Mouse (Mus musculus): ENCODE measurements at regions not wholly inside any gene's neighbourhood (a gene's known extent, or its start where the extent isn't known, plus 50 kb on each side); places are given as distances from the start of the nearest gene placed in this dataset.

DNA sequence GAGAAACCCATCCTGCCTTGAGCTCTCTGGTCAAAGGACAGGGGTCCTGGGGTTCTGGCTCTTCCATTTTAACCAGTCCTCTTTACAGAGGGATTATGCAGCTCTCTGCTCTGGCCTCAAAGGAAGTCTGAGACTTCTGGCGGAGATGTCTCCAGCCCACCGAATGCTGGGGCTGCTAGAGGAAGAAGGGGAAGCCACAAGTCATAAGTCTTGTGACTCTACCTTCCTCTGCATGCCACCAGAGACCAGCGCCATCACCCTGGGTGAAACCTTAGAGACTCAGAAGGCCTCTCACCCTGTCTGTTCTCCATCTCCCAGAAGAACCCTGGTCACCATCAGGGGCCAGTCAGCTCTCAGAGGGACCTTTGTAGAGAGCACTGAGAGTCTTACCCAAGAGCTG lies 246.4 kb upstream of the Sulf2 start:
- no peak for DNase-seq

DNA sequence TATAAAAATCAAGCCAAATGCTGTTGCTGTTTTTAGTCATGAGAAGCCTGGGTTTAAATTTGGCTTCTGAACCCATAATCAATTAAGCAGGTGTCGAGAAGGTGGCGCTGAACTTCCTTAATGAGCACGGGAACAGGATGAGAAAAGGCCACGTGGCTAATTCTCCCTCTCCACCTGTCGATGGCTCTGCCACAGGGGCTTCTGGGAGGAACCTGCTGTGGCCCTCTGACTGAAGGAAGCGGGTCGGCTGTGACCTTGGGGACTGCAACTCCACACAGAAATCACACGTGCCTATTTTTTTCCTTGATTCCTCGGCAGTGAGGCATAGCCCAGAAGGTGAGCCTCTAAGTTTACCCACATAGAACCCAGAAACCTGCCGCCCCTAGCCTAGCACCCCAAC lies 244.8 kb upstream of the Sulf2 start:
- no peak for DNase-seq

DNA sequence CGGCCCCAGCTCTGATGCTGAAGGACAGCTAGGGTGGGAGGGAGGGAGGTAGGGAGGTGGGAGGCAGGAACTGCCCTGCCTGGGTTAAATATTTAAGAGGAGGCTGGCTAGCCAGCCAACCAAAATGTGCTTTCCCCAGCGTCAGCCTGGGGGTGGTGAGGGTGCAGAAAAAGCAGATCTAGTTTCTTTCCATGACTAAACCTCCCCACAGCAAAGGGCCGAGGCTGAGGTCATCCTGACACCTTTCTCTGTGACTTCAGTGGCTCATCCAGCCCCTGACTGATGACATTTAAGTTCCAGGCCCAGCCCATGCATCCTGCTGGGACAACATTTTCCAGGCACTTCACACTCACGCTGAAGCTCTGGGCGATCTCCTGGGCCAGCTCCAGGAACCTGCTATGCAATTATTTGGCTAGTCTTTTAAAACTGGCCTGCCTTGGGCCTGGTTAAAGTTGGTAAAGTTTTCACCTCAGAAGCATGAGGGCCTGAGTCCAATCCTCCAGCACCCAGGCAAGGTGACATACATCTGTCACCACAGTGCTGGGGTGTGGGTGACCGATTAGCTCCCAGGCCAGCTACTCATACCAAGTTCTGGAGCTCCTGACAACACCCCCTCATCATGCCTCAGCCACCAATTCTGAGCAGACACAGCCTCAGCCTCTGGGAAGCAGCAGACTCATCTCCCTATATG lies 243.8 kb upstream of the Sulf2 start:
- DNase-seq = peak; percentile 59

DNA sequence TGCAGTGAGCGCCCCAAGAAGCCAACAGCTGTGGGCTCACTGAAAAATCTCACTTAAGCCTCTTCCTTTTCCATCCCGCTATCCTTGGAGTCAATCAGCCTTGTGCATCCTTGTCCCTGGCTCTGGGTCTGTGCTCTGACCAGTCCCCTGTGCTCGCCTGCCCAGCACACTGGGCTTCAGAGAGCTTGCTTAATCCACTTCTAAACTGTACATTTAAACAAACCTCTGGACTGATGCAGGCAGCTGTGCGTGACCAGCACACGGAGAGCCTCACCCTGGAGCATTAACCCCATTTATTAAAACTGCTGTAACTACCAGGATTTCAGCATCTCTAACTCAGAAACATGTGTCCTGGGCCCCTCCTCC lies 243.3 kb upstream of the Sulf2 start:
- no peak for DNase-seq

DNA sequence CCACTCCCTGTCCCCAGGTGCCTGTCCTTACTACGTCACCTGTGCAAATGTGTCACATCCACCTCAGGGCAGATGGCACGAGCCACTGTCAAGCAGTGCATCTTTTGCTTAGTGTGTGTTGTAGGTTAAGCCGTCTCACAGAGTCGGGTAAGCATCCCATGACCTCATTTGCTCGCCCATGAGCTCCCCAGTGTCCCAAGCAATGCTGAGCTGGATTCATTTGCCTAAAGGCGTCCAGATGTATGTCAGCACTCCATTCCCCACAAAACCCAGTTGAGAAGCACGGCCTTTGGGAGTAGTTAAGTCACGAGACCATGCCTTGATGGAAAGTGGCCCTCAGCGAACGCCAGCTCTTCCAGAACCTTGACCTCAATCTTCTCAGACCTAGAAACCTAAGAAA lies 242.7 kb upstream of the Sulf2 start:
- no peak for DNase-seq

DNA sequence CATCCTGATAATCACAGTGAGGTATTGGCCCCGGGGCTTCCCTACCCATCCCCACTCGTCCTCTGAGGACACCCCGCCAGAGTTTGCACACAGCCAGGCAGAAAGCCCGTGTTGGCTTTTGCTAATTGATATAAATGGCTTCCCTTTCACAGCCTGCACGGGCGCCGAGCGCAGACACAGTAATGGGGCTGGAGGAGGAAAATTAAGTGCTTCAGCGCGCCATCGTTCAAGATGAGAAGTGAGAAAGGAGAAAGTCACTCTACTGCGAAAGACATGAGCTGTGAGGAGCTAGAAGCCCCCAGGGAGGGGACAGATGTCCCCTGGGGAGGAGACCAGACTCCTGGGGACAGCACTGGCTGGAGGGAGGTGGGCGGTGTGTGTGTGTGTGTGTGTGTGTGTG lies 239.2 kb upstream of the Sulf2 start:
- no peak for DNase-seq

DNA sequence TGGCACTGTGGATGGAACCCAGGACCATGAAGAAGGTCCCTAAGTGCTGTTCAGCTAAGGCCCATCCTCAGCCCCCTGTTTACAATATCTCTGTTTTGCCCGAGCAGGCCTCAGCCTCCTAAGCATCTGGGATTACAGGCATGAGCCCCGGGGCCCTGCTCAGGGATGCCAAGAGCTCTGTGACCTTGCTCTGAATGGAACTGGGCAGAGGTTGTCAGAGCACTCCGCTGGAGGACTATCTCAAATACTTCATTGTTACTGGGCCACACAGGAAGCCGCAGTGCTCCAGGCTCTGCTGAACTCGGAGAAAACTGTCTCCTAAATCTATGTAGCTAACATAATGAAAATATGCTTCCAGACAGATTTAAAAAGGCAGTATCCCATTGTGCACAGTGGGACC lies 235.7 kb upstream of the Sulf2 start:
- DNase-seq = no peak

DNA sequence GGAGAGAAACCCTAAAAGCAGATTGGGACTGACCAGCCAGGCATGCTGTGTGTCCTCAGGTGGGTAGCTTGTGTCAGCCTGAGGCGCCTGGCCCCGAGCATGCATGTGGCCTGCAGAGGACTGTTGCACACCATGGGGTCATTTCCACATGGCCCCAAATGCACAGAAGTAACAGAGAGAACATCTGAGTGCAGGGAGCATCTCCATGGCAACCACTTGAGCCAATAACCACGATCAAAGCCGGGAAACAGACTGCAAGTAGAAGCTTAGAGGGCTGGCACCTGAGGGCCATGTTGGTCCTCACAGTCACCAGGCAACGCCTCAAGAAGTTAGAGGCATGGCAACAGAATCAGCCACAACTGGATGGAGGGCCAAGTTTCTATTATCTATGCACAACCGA lies 232.6 kb upstream of the Sulf2 start:
- no peak for DNase-seq

DNA sequence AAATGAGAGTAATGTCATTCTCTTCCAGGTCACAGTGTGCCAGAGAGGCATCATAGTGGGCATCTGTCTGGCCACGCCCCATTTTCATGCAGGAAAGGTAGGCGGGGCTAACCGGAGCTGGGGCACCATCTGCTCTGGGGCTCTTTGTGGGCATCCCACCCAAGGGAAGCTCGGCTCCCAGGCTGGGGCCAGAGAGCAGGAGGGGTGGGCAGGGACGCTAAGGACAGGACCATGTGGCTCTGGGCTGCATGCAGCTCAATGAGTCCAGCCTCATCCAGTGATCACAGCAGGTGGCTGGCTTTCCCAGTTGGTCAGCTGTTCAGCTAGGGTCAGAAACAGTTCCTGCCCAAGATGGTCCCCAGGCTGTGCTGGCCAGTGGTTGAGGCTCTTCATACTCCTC lies 231.4 kb upstream of the Sulf2 start:
- no peak for DNase-seq

DNA sequence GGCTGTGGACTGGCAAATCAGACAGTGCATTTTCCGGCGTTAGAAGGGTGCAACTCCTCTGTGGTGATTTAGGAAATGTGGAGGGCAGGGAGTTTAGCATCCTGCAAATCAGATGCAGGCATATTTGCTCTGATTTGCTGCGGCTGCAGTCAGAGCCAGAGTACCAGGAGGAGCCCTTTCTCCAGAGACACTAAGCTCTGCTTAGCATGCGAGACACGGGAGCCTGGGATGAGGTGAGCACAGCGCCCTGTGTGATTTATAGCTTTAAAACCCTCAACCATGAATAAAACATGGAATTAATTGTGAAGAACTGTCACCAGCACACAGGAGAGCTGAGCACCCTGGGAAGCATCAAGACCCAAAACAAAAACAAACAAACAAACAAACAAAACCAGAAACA lies 229.1 kb upstream of the Sulf2 start:
- no peak for DNase-seq

DNA sequence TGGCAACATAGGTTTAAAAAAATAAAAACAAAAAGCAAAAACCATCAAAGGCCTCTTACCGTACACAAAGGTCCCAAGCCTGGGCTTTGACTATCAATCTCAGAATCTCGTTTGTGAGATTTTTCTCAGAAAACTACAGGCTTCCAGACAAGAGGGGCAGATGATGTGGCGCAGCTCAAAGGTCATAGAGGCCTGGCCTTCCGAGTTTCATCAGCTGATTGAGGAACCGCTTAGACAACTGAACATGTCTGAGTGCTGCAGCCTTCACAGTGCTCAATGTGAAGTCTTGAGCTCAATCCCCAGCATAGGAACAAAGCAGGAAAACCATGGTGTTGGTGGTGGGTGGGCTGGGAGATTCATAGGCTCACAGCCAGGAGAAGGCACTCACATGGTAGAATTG lies 227.9 kb upstream of the Sulf2 start:
- DNase-seq = no peak

DNA sequence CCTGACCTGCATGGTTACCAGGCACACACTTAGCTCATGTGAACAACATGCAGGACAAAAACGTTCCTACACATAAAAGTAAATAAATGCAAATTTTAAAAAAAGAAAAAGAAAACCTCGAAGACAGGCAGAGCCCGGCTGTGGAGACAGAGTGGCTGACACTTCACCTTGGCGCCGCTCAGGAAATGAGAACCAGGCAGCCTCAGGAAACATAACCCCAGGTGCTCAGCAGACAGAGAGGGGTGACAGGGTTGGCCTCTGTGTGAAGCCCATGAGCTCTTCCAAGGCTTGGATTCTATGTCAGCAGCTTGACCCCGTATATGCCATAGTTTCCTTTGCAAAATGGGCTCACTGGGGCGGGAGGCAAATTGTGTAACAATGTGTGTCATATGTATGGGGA lies 226.7 kb upstream of the Sulf2 start:
- DNase-seq = no peak

DNA sequence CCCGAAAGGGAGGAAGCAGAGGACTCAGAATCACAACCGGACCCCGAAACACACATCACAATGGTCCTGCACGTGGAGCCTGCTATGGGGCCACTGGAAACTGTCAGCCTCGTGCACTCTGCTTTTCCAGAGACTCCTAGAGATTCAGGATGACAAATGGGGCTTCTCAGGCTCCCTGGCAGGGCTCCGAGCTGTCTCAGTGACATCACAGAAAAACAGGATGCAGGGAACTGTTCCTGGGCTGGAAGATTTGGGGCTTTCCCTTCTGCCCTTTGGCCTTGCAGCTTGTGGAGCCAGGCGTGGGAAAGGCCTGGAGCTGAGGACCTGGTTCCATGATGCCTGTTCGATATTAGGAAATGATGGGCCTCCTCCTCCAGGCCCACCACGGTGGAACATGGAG lies 225.4 kb upstream of the Sulf2 start:
- DNase-seq = peak; percentile 41

DNA sequence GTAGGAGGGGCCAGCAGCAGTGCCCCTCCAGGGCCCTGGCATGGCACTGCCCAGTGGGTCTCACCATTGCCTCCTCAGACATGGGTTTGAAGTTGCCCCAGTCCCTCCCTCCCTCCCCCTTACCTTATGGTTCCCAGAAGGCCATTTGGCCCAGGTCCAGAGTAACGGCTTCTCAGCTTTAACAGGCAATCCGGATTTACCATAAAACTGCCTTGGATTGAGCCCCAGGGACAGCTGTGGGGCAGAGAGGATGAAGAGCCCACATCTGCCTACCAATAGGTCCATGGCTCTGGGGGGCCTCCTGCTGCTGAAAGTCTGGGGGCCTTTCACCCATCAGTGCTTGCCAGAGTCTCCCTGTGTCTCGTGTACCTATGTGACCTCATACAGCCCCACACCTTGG lies 222.9 kb upstream of the Sulf2 start:
- DNase-seq = no peak

DNA sequence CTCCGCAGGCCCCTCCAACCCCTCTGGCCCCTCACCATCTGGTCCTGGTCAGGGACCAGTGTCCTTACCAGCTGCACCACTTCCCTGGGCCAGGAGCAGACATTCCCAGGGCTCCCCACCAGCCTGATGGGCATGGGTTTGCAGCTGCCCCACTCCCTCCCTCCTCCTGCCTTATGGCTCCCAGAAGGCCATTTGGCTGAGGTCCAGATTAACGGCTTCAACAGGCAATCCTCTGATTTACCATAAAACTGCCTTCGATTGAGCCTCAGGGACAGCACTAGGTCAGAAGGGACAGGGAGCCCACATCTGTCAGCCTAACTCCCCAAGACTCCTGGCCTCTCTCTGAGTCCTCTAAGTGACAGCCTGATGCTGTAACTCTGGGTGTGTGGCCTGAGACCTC lies 221.9 kb upstream of the Sulf2 start:
- DNase-seq = no peak

DNA sequence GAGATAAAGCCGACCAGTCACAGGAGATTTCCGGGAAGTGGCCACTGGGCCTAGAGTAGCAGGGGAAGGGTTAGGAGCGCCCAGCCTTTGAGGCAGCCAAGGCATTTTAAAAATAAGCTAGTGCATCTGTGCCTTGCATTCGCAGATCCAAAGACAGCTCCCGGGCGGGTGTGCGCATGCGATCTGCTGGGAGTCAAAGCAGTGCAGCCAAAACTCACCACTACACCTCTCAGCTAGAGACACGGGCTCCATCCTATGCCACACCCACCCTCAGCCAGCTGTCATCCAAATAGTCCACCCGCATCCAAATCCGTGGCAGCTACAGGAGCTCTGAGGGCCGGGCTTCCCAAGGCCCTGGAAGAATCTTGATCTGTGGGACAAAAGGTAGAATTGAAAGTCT lies 220.2 kb upstream of the Sulf2 start:
- no peak for DNase-seq

DNA sequence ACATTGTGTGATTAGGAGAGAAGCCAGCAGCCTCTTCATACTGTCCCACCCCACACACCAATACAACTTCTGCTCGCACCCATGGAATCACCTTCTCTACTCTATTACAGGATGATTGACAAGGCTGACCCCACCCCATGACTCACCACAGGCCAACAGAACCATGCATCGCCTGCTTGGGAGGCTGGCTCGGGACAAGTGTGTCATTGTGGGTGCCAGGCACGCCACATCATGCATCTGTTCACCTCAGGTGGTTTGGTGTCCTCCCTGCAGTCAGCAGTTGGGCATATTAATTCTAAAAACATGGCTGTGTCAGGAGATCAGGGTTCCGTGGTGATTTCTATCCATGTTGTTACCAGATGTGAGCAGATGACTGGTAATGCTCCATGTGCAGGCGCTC lies 215.3 kb upstream of the Sulf2 start:
- no peak for DNase-seq

DNA sequence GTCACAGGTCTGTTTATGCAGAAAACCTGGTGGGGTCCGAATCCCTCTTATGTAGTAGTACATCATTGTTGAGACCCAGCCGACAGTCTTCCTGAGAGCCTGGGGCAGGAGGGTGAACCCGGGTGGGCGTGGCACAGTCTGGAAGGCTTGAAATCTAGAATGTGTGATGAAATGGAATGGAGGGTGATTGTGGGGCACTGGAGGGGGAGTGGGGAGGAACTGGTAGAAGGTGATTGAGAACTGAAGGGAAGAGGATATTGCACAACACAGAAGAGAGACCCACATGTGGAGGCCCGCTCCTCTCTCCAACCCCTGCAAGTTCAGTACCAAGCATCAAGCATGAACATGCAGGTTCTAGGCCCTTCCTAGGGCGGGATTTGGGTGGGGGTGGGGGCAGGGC lies 206.2 kb upstream of the Sulf2 start:
- DNase-seq = no peak

DNA sequence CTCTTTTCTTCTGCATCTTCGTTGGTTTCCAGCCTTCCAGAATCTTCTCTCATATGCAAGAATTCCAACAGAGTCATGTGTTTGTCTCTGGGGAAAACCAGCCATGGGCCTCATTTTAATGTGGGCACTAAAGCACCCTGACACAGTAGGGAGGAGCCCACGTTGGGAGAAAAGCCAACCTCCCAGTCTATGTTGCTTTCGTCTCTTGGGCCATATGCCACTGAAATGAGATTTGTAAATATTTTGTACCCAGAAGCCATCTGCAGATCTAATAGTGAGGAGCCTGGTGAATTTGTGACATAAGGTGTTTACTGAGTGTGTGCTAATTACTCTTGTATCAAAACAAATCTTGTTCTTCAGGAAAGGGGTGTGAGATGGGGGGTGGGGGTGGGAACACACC lies 205.3 kb upstream of the Sulf2 start:
- DNase-seq = no peak

DNA sequence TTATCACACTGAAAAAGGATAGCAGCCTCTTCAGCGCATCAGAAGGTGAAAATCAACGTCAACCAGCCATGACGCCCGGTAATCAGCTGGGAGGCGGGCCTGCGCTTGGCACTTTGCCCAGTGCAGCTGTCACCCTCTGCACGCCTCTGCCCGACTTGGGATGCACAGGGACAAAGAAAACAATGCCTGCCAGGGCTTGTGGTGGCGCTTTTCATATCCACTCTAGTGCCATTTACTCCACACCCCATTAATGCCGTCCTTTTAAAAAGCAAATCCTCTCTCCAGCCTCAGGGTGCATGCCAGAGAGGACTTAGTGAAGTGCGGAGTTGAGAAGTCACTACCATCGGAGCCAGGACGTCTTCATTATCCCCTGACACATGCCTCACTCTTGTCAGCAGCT lies 204.5 kb upstream of the Sulf2 start:
- DNase-seq = peak; percentile 48

DNA sequence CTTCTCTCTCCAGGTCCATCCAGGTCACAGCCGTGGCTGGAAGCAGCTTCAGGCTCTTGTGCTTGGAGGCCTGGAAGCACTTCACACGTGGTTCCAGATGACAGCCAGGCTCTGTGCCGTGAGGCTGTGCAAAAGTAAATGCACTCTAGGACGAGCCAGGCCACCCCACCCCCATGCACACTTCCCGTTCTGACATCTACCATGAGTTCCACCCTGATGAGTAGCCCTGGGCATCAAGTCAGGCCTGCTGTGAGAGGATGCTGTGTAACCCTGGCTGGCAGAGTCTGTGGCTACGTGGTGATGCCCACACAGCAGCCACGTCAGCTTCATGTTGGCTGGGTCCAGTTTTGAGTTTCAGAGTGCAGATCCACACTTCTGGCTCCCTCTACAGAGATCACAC lies 202.4 kb upstream of the Sulf2 start:
- no peak for DNase-seq

DNA sequence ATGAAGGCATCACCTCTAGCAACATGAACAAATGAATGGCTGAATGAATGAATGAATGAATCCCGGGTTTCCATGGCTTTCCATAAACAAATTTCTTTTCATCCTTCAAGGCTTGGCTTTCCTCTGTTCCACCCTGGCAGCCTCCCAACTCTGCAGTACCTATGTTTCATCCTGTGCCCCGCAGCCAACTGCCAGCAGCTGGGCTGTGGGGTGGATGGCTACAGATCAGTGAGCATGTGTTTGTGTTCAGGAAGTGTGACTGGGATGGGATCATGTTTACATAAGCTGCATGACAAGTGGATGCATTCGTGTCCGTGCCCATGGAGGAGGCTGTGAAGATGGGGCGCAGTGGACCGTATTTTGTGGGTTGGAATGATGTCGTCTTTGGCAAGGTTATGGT lies 200.5 kb upstream of the Sulf2 start:
- peak; percentile 34 for DNase-seq

DNA sequence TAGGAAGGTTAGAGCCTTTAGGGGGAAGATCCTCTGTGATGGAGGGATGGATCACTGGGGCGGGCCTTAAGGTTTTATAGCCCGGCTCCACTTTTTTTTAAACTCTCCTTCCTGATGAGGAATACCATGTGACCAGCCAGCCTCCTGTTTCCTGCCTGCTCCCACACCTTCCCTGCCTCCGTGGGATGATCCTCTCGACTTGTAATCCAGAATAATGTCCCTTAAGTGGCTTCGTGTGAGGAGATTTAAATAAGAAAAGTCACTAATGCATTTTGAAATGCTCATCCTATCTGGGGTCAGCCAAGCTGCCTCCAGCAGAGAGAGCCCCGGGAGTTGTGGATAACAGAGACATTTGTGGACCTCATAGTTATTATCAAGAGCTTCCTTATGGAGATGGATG lies 200.0 kb upstream of the Sulf2 start:
- DNase-seq = no peak

DNA sequence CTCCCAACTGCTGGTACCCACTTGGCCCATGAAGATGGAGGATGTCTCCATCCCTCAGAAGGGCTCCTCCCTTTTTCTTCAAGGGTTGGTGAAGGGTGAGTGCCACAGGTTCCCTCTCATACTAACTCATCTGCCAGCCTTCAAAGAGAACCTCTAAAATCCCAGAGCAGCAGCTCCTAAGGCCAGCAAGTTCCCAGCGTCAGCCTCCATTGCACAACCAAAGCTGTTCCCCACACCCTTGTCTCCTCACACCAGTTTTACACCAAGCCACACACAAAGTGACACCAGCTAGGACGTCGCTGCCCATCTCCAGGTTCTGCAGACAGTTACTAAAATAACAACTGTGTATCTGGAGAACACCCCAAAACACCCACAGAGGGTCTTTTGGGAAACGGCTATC lies 198.9 kb upstream of the Sulf2 start:
- no peak for DNase-seq

DNA sequence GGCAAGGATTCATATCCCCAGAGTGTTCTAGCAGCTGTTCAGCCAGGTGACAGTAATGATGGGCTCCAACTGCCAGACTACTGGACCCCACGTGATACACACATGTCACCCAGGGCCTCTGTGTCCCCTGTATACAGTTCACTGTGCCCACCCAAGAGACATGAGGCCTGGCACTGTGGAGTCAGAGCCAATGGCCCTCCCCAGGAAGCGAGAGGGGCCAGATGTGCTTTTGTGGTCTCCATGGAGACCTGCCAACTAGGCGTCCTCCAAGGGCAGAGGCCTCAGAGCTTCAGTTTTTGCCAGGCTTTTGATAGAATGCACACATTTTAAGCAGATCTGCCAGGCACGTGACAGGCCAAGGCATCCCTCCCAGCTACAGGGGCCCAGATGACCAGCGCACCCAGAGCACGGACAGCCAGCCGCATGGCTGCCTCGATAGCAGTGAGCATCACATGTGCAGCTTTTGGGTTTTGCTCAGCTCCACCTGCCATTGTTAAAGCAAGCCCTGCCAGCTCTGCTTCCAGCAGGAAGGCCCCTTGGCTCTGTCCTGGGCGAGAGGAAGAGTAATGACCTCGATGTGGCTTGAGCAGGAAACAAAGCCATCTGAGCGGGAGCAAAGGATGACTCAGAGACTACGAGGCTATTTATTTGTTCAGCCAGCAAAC lies 198.1 kb upstream of the Sulf2 start:
- DNase-seq = peak; percentile 46

Measured in adrenal gland, postnatal 25 days (tissue).